ENCODE assay signal across 8 mouse cellular contexts in genomic region chr17:35295796-35296195, GRCm38 (mm10). TPM values are rescaled to one million over a fixed set of nuclear protein-coding genes. Genes with fewer than 3 reads are reported as not detected.
A peak's percentile ranks its signal among the peaks of the same experiment; 100 is the strongest.
DNase-seq lines count a peak whose midpoint lies in the region; TF ChIP-seq lines count a peak whose summit lies in the region.
"Not testable (repeated sequence)": the region's sequence is repeated elsewhere in the genome, so short reads cannot be mapped to it uniquely, and the experiment has no call there.

No protein-coding gene starts in this region.

- not testable (repeated sequence) for H3K4me1 ChIP-seq in midbrain, embryonic 10.5 days

- peak; percentile 67 for TF ChIP-seq CTCF in left cerebral cortex, adult 2 months (IDR thresholded peaks at IDR 0.05)

- not testable (repeated sequence) for H3K36me3 ChIP-seq in midbrain, embryonic 10.5 days

- H3K9me3 ChIP-seq in midbrain, embryonic 10.5 days (replicated peaks): not testable (repeated sequence)

- intact Hi-C loops in left cerebral cortex, adult 2 months (cut with DNase I): not testable (repeated sequence)

- H3K27me3 ChIP-seq in midbrain, embryonic 10.5 days (ENCODE audit: low read depth, poor library complexity, severe bottlenecking): not testable (repeated sequence)

- WGBS in midbrain, embryonic 10.5 days: 9% methylated on average over 5 of the region's 5 CpGs

- peak; percentile 24 for DNase-seq in MEL-GATA-1-ER (ENCODE audit: extremely low read depth, low read depth)
- peak; percentile 33 to 49 for DNase-seq in cerebellum, adult 18-20 months
- DNase-seq in forelimb bud, embryonic 11.5 days (ENCODE audit: low read depth, low spot score): peak; percentile 64
- peak; percentile 24 for DNase-seq in hindlimb bud, embryonic 11.5 days (ENCODE audit: extremely low spot score, low read depth, low spot score)
- peak; percentile 26 to 56 for DNase-seq in left cerebral cortex, adult 2 months (ENCODE audit: extremely low spot score in 1 of 2, low spot score in 2 of 2)
- DNase-seq in midbrain, embryonic 10.5 days (ENCODE audit: low spot score): peak; percentile 45
- peak; percentile 55 to 84 for DNase-seq in spleen, adult 18-20 months
- peak; percentile 45 to 55 for DNase-seq in urinary bladder, postnatal 36 days (ENCODE audit: low spot score in 2 of 2)

- H3K4me3 ChIP-seq in left cerebral cortex, adult 2 months; midbrain, embryonic 10.5 days: not testable (repeated sequence)

- not testable (repeated sequence) for H3K27ac ChIP-seq in left cerebral cortex, adult 2 months; midbrain, embryonic 10.5 days (replicated peaks)

RNA-seq across cellular contexts. Expression of gene H2-Q1, which starts 24.4 kb away (rescaled TPM):
- total RNA-seq in left cerebral cortex, adult 2 months (2021): under 1 TPM in 1 of 2 experiments, not detected in 1; 0.79 TPM
- polyA plus RNA-seq in midbrain, embryonic 10.5 days (2016; fragmentation: Nextera tagmentation; extraction: Ambion mirVana): not detected in 2 replicates

RNA-seq across cellular contexts. Expression of gene H2-D1, which starts 33.3 kb away (rescaled TPM):
- total RNA-seq in left cerebral cortex, adult 2 months (2021): 10 to 100 TPM; 20.3 to 25.3 TPM
- 55.3 and 61.1 TPM in 2 replicates for polyA plus RNA-seq in midbrain, embryonic 10.5 days (2016; fragmentation: Nextera tagmentation; extraction: Ambion mirVana)

RNA-seq across cellular contexts. Expression of gene H2-Q2, which starts 46.2 kb away (rescaled TPM):
- total RNA-seq in left cerebral cortex, adult 2 months (2021): 1 to 10 TPM in 1 of 2 experiments, under 1 TPM in 1; 0.54 to 1.1 TPM
- polyA plus RNA-seq in midbrain, embryonic 10.5 days (2016; fragmentation: Nextera tagmentation; extraction: Ambion mirVana): 0.25 and 0.38 TPM in 2 replicates

RNA-seq across cellular contexts. Expression of gene Ddx39b, which starts 54.2 kb away (rescaled TPM):
- 100 to 1,000 TPM; 215 TPM for total RNA-seq in left cerebral cortex, adult 2 months (2021)
- 682 and 724 TPM in 2 replicates for polyA plus RNA-seq in midbrain, embryonic 10.5 days (2016; fragmentation: Nextera tagmentation; extraction: Ambion mirVana)
